Mouse (Mus musculus) CD4-positive, CD25-positive, alpha-beta regulatory T cell, adult 2 months (primary cell): ENCODE results near the gene Epha10.

ENCODE experiments used
- DNase-seq: peaks from one replicate; pipeline ENCODE4 v3.0.0-alpha.2; 2012; ENCODE audit warnings: low read depth, low spot score

The Epha10 gene

GRCm38 (mm10) chr4:124880599-124880998, at the start of gene Epha10:
TSS of gene Epha10 (plus strand) at chr4:124880899.
- no peak for DNase-seq

- DNase-seq = no peak
These were observed 47.9 kb upstream of the Epha10 start for GRCm38 (mm10) chr4:124832796-124833195.

- DNase-seq = no peak
These were observed 42.5 kb upstream of the Epha10 start for GRCm38 (mm10) chr4:124838035-124838700.

- DNase-seq = peak; percentile 47
These were observed 39.7 kb upstream of the Epha10 start for GRCm38 (mm10) chr4:124840998-124841397.

- DNase-seq = peak; percentile 70
These were observed 37.2 kb upstream of the Epha10 start for GRCm38 (mm10) chr4:124843493-124843892.

- peak; percentile 83 for DNase-seq
These were observed 33.1 kb upstream of the Epha10 start for GRCm38 (mm10) chr4:124847573-124847972.

- no peak for DNase-seq
These were observed 31.0 kb upstream of the Epha10 start for GRCm38 (mm10) chr4:124849631-124850260.

GRCm38 (mm10) chr4:124850261-124850913, 30.3 kb upstream of the Epha10 start, which contains the start of gene Yrdc:
TSS of gene Yrdc (plus strand) at chr4:124850679.
- peak; percentile 96 for DNase-seq

GRCm38 (mm10) chr4:124850933-124851658, 29.6 kb upstream of the Epha10 start, which contains the start of gene 1110065P20Rik:
TSS of gene 1110065P20Rik (minus strand) at chr4:124851196.
- peak; percentile 82 for DNase-seq

GRCm38 (mm10) chr4:124856294-124856693, 24.4 kb upstream of the Epha10 start:
- DNase-seq = no peak

- DNase-seq = no peak
These were observed 22.3 kb upstream of the Epha10 start for GRCm38 (mm10) chr4:124858370-124858769.

GRCm38 (mm10) chr4:124860446-124860845, 20.3 kb upstream of the Epha10 start:
- peak; percentile 55 for DNase-seq

GRCm38 (mm10) chr4:124861283-124862188, 19.2 kb upstream of the Epha10 start, which contains the start of gene Maneal:
TSS of gene Maneal (minus strand) at chr4:124862171.
- peak; percentile 49 for DNase-seq

GRCm38 (mm10) chr4:124872719-124873118, 8.0 kb upstream of the Epha10 start:
- no peak for DNase-seq

GRCm38 (mm10) chr4:124881341-124881908, 726 bp downstream of the Epha10 start:
- no peak for DNase-seq

GRCm38 (mm10) chr4:124882151-124882729, 1.5 kb downstream of the Epha10 start:
- DNase-seq = no peak

- no peak for DNase-seq
These were observed 8.0 kb downstream of the Epha10 start for GRCm38 (mm10) chr4:124888702-124889101.

GRCm38 (mm10) chr4:124889935-124890334, 9.2 kb downstream of the Epha10 start:
- no peak for DNase-seq

GRCm38 (mm10) chr4:124890831-124891230, 10.1 kb downstream of the Epha10 start:
- DNase-seq = no peak

GRCm38 (mm10) chr4:124893769-124894168, 13.1 kb downstream of the Epha10 start:
- DNase-seq = no peak
